Mouse (Mus musculus): ENCODE measurements around the gene Anp32e. TPM values are rescaled to one million over a fixed set of nuclear protein-coding genes. Genes with fewer than 3 reads are reported as not detected.
"Not testable (repeated sequence)": the region's sequence is repeated elsewhere in the genome, so short reads cannot be mapped to it uniquely, and the experiment has no call there.

Anp32e gene
- polyA plus RNA-seq, 1 experiment from 2014 or later, result 405 TPM

- Histone ChIP-seq H3K9me3 (no peaks in the 10 kb centered on the region), H3K27ac (no peak overlapping the region), H3K27me3 (0 out of 2 replicates have a peak, but pooled peaks cover 6% of the 10 kb centered on the region), H3K9ac (no peak overlapping the region), H3K4me3 (replicated peaks) (no peak overlapping the region), H3K36me3 (replicated peaks) (no peaks in the 10 kb centered on the region), H3K4me1 (peaks cover 6% of the 10 kb centered on the region; the same call in 1 of the 2 replicates), H3K4me2 (peak overlapping the region; percentile 36)
- 14% methylated on average over 7 of the region's 7 CpGs for WGBS
- no peak for ATAC-seq (ENCODE audit: low FRiP score)
These were observed 36.7 kb downstream of the Anp32e start for GRCm38 (mm10) chr3:95965518-95966451.

- Histone ChIP-seq H3K4me3 (replicated peaks) (no peak overlapping the region), H3K4me2 (no peak overlapping the region), H3K4me1 (peaks cover 27% of the 10 kb centered on the region), H3K27ac (no peak overlapping the region), H3K27me3 (0 out of 2 replicates have a peak, but pooled peaks cover 6% of the 10 kb centered on the region), H3K36me3 (replicated peaks) (no peaks in the 10 kb centered on the region), H3K9ac (no peak overlapping the region), H3K9me3 (no peaks in the 10 kb centered on the region)
- ATAC-seq (ENCODE audit: low FRiP score), result no peak
- WGBS, result 82% methylated on average over 1 of the region's 1 CpGs
These were observed 40.2 kb downstream of the Anp32e start for GRCm38 (mm10) chr3:95969277-95969676.

- not testable (repeated sequence) for H3K27me3 ChIP-seq; ATAC-seq (ENCODE audit: low FRiP score); H3K4me3 ChIP-seq (replicated peaks); H3K36me3 ChIP-seq (replicated peaks); H3K27ac ChIP-seq; H3K9ac ChIP-seq; H3K9me3 ChIP-seq; H3K4me2 ChIP-seq
- H3K4me1 ChIP-seq, result peaks cover 28% of the 10 kb centered on the region
- 57% methylated on average over 7 of the region's 7 CpGs for WGBS
These were observed 41.6 kb downstream of the Anp32e start for GRCm38 (mm10) chr3:95970661-95971060.

GRCm38 (mm10) chr3:95972251-95972872 lies 43.3 kb downstream of the Anp32e start:
- Histone ChIP-seq H3K4me1 (peaks cover 22% of the 10 kb centered on the region), H3K4me3 (replicated peaks) (peak overlapping the region; percentile 28), H3K36me3 (replicated peaks) (no peaks in the 10 kb centered on the region), H3K27me3 (no peaks in the 10 kb centered on the region), H3K27ac (peak overlapping the region; percentile 92), H3K4me2 (peak overlapping the region; percentile 52), H3K9ac (no peak overlapping the region), H3K9me3 (no peaks in the 10 kb centered on the region)
- WGBS, result 66% methylated on average over 12 of the region's 12 CpGs
- no peak for ATAC-seq (ENCODE audit: low FRiP score)

- Histone ChIP-seq H3K4me2 (peak overlapping the region; percentile 52), H3K27me3 (no peaks in the 10 kb centered on the region), H3K9ac (peak overlapping the region; percentile 36), H3K36me3 (replicated peaks) (no peaks in the 10 kb centered on the region), H3K27ac (peak overlapping the region; percentile 92), H3K4me1 (peaks cover 22% of the 10 kb centered on the region), H3K4me3 (replicated peaks) (peak overlapping the region; percentile 28), H3K9me3 (no peaks in the 10 kb centered on the region)
- 1% methylated on average over 34 of the region's 34 CpGs for WGBS
- ATAC-seq (ENCODE audit: low FRiP score), result peak; percentile 95
These were observed 44.0 kb downstream of the Anp32e start for GRCm38 (mm10) chr3:95972873-95973634.

- Histone ChIP-seq H3K9ac (no peak overlapping the region), H3K36me3 (replicated peaks) (no peaks in the 10 kb centered on the region), H3K4me2 (no peak overlapping the region), H3K9me3 (no peaks in the 10 kb centered on the region), H3K27me3 (no peaks in the 10 kb centered on the region), H3K4me3 (replicated peaks) (no peak overlapping the region), H3K4me1 (peaks cover 22% of the 10 kb centered on the region), H3K27ac (no peak overlapping the region)
- no peak for ATAC-seq (ENCODE audit: low FRiP score)
- 55% methylated on average over 3 of the region's 3 CpGs for WGBS
These were observed 48.0 kb downstream of the Anp32e start for GRCm38 (mm10) chr3:95977079-95977478.

GRCm38 (mm10) chr3:95977587-95977986 lies 48.5 kb downstream of the Anp32e start:
- H3K9ac ChIP-seq; H3K36me3 ChIP-seq (replicated peaks); H3K4me3 ChIP-seq (replicated peaks); H3K27ac ChIP-seq; H3K27me3 ChIP-seq; ATAC-seq (ENCODE audit: low FRiP score); H3K9me3 ChIP-seq; H3K4me2 ChIP-seq: not testable (repeated sequence)
- WGBS, result 92% methylated on average over 7 of the region's 7 CpGs
- H3K4me1 ChIP-seq, result peaks cover 18% of the 10 kb centered on the region

GRCm38 (mm10) chr3:95978265-95978664 lies 49.2 kb downstream of the Anp32e start:
- ATAC-seq (ENCODE audit: low FRiP score), result no peak
- peaks cover 11% of the 10 kb centered on the region for H3K4me1 ChIP-seq
- WGBS, result 74% methylated on average over 9 of the region's 9 CpGs
- H3K4me2 ChIP-seq, result no peak overlapping the region
- H3K9ac ChIP-seq, result no peak overlapping the region
- H3K27ac ChIP-seq, result no peak overlapping the region
- no peak overlapping the region for H3K4me3 ChIP-seq (replicated peaks)
- H3K36me3 ChIP-seq (replicated peaks), result no peaks in the 10 kb centered on the region
- no peaks in the 10 kb centered on the region for H3K9me3 ChIP-seq
- no peaks in the 10 kb centered on the region for H3K27me3 ChIP-seq

- Histone ChIP-seq H3K9ac (no peak overlapping the region), H3K36me3 (replicated peaks) (no peaks in the 10 kb centered on the region), H3K27ac (no peak overlapping the region), H3K9me3 (no peaks in the 10 kb centered on the region), H3K4me1 (peaks cover 10% of the 10 kb centered on the region), H3K27me3 (no peaks in the 10 kb centered on the region), H3K4me3 (replicated peaks) (no peak overlapping the region), H3K4me2 (no peak overlapping the region)
- 85% methylated on average over 12 of the region's 12 CpGs for WGBS
- ATAC-seq (ENCODE audit: low FRiP score), result no peak
These were observed 51.4 kb downstream of the Anp32e start for GRCm38 (mm10) chr3:95980276-95980970.

- Histone ChIP-seq H3K9me3 (no peaks in the 10 kb centered on the region), H3K4me3 (replicated peaks) (no peak overlapping the region), H3K27me3 (no peaks in the 10 kb centered on the region), H3K4me1 (peaks cover 27% of the 10 kb centered on the region), H3K4me2 (no peak overlapping the region), H3K27ac (no peak overlapping the region), H3K9ac (no peak overlapping the region), H3K36me3 (replicated peaks) (peaks cover 2% of the 10 kb centered on the region; the same call in 1 of the 2 replicates)
- ATAC-seq (ENCODE audit: low FRiP score), result no peak
- WGBS, result 91% methylated on average over 4 of the region's 4 CpGs
These were observed 53.1 kb downstream of the Anp32e start for GRCm38 (mm10) chr3:95982129-95982528.

- peak; percentile 90 for ATAC-seq (ENCODE audit: low FRiP score)
These were observed 56.4 kb downstream of the Anp32e start for GRCm38 (mm10) chr3:95985209-95986000.

More at GRCm38 (mm10) chr3:95985209-95986000, 56.4 kb downstream of the Anp32e start:
- H3K9ac ChIP-seq, result peak overlapping the region; percentile 42
- H3K27me3 ChIP-seq, result no peaks in the 10 kb centered on the region
- peak overlapping the region; percentile 19 for H3K4me3 ChIP-seq (replicated peaks)
- no peaks in the 10 kb centered on the region for H3K9me3 ChIP-seq
- H3K4me1 ChIP-seq, result peaks cover 40% of the 10 kb centered on the region
- WGBS, result under 1% methylated on average over 12 of the region's 12 CpGs
- peak overlapping the region; percentile 53 for H3K4me2 ChIP-seq
- H3K27ac ChIP-seq, result peak overlapping the region; percentile 95
- H3K36me3 ChIP-seq (replicated peaks), result peaks cover 33% of the 10 kb centered on the region
